Mouse (Mus musculus): ENCODE data around the gene 9530053A07Rik. TPM values are rescaled to one million over a fixed set of nuclear protein-coding genes. Genes with fewer than 3 reads are reported as not detected.
A peak's percentile ranks its signal among the peaks of the same experiment; 100 is the strongest.

9530053A07Rik gene
- polyA plus RNA-seq, 1 experiment from 2014 or later, result 0.77 TPM

DNA sequence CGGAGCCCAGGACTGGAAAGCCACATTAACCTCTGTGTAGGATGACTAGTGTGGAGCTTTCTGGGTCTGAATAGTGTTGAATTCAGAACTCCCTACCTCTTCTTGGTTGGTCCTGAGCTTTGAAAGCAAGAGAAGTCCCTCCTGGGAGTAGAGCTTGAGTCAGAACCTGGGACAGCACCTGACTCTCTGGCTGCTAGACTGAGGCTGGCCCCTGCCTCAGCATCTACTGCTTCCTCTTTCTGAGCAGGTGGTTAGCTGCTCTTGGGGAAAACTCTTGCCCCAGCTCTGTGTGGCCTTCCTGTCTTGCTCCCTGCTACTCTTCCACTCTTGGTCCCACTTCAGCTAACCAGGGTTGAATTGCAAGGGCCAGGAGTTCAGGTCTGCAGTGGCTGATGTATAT is 62.6 kb downstream of the 9530053A07Rik start:
- no peak for TF ChIP-seq CTCF (IDR thresholded peaks at IDR 0.05)
- ChIA-PET POLR2A (interaction anchor here (1.4 kb wide), 1 partner anchor 22 kb away, joined by 3 read pairs; the partner anchor contains the start of gene Fbl), CTCF (no interaction called here)
- in situ Hi-C loops (cut with MboI; ENCODE audit: low pct_unique_long_range_greater_than_20kb), result no loop called here
- no peak for DNase-seq (ENCODE audit: low read depth, low spot score)
- no peak for ATAC-seq
- H3K27me3 ChIP-seq, result no peaks in the 10 kb centered on the region

DNA sequence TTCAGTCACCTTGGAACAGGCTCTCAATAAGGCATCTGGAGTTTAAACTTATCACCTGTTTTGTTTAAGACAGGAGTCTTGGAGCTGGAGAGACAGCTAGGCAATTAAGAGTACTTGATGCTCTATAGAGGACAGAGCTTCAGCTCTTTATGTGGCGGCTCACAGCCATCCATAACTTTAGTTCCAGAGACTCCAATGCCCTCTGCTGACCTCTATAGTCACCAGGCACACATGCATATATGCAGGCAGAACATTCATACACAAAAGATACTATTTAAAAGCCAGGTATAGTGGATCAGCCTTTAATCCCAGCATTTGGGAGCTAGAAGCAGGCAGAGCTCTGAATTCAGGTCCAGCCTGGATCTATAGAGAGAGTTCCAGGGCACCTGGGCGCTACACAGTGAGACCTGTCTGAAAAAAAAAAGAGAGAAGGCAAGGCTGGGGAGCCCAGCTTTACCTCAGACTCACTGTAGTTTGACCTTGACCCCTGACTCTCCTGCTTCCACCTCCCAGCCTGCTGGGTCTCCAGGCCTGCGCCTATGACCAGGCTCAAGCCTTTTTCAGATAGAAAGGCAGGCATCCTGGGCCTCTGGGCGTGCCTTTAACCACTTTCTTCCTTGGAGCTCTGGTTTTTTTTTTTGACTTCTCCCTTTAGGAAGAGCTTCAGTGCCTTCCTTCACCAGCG is 66.3 kb downstream of the 9530053A07Rik start:
- CTCF ChIA-PET, result interaction anchor here (1.2 to 2.1 kb wide), 3 partner anchors 11 to 28 kb away, joined by 3 to 6 read pairs (median 3); no protein-coding TSS in a partner anchor
- POLR2A ChIA-PET, result no interaction called here
- DNase-seq (ENCODE audit: low read depth, low spot score) (no peak), ATAC-seq (no peak)
- in situ Hi-C loops (cut with MboI; ENCODE audit: low pct_unique_long_range_greater_than_20kb), result no loop called here
- TF ChIP-seq CTCF (IDR thresholded peaks at IDR 0.05), result no peak
- H3K27me3 ChIP-seq, result no peaks in the 10 kb centered on the region

DNA sequence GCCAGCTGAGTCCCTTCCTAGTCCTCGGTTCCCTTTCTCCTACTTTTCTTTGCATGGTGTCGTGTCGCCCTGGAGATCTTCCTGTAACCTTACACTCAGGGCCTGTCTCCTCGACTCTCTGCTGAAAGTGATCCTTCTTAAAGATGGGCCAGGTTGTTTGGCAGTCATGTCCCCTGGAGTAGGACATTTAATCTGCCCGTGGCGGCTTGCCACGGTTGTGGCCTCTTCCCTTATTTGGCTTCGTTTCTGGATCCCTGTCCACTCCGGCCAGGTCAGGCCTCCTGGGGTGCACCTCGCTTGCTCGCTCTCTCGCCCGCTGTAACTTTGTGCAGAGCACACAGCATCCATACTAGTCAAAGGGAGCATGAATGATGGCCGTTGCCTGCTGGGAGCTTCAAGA is 67.3 kb downstream of the 9530053A07Rik start:
- TF ChIP-seq CTCF (IDR thresholded peaks at IDR 0.05), result no peak
- in situ Hi-C loops (cut with MboI; ENCODE audit: low pct_unique_long_range_greater_than_20kb), result no loop called here
- H3K27me3 ChIP-seq, result no peaks in the 10 kb centered on the region
- no peak for ATAC-seq
- POLR2A ChIA-PET, result no interaction called here
- DNase-seq (ENCODE audit: low read depth, low spot score), result no peak
- CTCF ChIA-PET, result interaction anchor here (1.3 kb wide), 1 partner anchor 29 kb away, joined by 3 read pairs; no protein-coding TSS in a partner anchor

DNA sequence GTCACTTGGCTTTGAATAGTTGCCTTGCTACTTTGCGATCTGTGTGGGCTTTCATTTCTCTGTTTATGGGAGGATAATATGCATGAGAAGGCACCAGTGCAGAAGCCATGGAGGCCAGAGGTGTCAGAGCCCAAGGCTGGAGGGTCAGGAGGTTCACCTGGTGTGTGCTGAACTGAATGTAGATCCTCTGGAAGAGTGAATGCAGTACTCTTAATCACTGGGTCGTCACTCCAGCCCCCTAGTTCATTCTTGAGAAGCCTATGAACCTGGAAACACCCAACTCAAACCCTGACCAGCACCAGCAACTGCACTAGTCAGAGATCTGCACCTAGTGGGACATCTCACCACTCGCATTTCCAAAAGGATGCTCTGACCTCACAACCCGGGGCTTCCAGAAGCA is 69.8 kb downstream of the 9530053A07Rik start:
- CTCF ChIA-PET, result no interaction called here
- POLR2A ChIA-PET, result no interaction called here

DNA sequence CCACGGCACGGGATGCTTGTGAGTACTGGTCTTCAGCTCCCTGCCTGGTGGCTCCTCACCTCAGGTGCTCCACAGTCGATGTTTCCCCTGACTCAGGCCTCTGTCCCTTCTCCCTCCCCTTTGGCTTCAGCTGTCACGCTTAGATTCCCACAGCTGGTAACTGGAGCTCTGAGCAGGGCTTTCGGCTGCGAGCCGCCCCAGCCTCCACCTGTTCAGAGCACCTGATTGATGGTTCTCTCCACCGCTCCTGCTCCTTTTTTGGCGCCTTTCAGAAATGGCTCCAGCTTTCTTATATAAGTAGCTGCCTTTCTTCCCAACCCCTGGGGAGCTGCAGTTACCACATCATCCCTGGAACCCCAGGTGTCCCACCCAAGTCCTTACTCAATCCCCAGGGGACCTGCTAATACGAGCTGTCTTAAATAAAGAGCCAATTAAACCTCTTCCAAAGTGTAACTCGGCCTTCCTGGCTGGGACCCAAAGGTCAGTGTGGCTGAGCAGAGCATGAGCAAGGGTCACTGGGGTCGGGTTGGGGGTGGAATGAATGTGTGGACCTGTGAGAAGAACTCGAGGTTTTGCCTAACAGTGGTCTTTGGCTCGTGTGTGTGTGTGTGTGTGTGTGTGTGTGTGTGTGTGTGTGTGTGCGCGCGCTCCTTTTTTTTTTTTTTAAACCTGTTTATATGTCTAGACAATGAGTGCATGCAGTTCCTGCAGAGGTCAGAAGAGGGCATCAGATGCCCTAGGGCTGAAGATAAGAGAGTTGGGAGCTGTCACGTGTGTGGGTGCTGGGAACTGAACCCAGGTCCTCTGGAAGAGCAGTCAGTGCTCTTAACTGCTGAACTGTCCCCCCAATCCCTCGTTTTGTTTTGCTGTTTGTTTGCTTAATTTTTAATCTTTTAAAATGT is 74.2 kb downstream of the 9530053A07Rik start:
- in situ Hi-C loops (cut with MboI; ENCODE audit: low pct_unique_long_range_greater_than_20kb), result no loop called here
- ChIA-PET CTCF (interaction anchor here (1.3 kb wide), 1 partner anchor 96 kb away, joined by 3 read pairs; no protein-coding TSS in a partner anchor), POLR2A (no interaction called here)
- H3K27me3 ChIP-seq, result no peaks in the 10 kb centered on the region
- DNase-seq (ENCODE audit: low read depth, low spot score) (no peak), ATAC-seq (peak; percentile 57)
- TF ChIP-seq CTCF (IDR thresholded peaks at IDR 0.05), result no peak

More for the DNA sequence above, 69.8 kb downstream of the 9530053A07Rik start:
- in situ Hi-C loops (cut with MboI; ENCODE audit: low pct_unique_long_range_greater_than_20kb), result no loop called here
- ATAC-seq (no peak), DNase-seq (ENCODE audit: low read depth, low spot score) (no peak)
- no peaks in the 10 kb centered on the region for H3K27me3 ChIP-seq
- TF ChIP-seq CTCF (IDR thresholded peaks at IDR 0.05), result no peak

DNA sequence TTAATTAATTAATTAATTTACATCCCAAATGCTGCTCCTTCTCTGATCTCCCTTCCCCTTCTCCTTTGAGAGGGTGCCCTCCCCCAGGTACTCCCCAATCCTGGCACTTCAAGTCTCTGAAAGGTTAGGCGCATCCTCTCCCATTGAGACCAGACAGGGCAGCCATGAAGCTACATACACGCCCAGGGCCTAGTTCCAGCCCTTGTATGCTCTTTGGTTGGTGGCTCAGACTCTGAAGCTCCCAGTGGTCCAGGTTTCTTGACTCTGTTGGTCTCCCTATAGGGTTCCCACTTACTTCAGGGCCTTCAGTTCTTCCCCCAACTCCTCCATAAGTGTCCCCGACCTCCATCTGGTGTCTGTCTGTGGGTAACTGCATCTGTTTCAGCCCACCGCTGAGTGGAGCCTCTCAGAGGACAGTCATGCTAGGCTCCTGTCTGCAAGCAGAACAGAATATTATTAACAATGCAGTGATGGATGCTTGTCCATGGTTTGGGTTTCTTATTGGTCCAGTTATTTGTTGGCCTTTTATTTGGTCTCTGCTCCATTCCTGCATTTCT is 76.9 kb downstream of the 9530053A07Rik start:
- ChIA-PET POLR2A (interaction anchor here (1.6 kb wide), 1 partner anchor 13 kb away, joined by 4 read pairs; no protein-coding TSS in a partner anchor), CTCF (interaction anchor here (2.0 kb wide), 1 partner anchor 11 kb away, joined by 6 read pairs; no protein-coding TSS in a partner anchor)
- no peak for DNase-seq (ENCODE audit: low read depth, low spot score)
- no peak for ATAC-seq
- H3K27me3 ChIP-seq, result no peaks in the 10 kb centered on the region
- TF ChIP-seq CTCF (IDR thresholded peaks at IDR 0.05), result peak; percentile 6
- in situ Hi-C loops (cut with MboI; ENCODE audit: low pct_unique_long_range_greater_than_20kb), result loop anchor here (5.0 kb wide), 1 partner anchor 59 kb away; no protein-coding TSS in a partner anchor

DNA sequence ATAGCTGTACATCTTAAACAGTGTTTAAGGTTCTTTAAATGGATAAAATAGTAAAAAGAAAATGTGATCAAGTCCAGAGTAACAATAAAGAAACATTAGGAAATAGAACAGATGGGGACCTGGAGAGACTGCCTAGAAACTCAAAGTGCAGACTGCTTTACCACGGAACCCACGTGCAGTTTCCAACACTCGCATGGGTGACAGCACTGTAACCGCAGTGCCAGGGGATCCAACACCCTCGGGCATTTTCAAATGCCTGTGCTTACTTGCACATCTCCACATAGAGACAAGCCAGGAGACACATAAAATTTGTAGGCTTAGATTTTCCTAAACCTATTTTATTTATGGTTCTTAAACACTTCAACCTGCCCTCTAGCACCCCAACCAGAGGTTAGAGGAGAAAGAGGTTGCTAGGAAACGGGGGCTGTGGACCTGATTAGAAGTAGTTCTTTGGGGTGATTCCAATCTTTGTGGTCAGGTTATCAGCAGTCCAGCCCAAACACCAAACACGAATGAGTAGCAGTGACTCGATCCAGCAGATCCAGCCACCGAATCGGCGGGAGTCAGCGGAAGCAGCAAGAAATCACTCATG is 79.2 kb downstream of the 9530053A07Rik start:
- no peaks in the 10 kb centered on the region for H3K27me3 ChIP-seq
- ChIA-PET POLR2A (no interaction called here), CTCF (interaction anchor here (0.8 kb wide), 1 partner anchor 60 kb away, joined by 3 read pairs; no protein-coding TSS in a partner anchor)
- ATAC-seq, result no peak
- no peak for TF ChIP-seq CTCF (IDR thresholded peaks at IDR 0.05)
- in situ Hi-C loops (cut with MboI; ENCODE audit: low pct_unique_long_range_greater_than_20kb), result loop anchor here (5.0 kb wide), 1 partner anchor 61 kb away; no protein-coding TSS in a partner anchor
- DNase-seq (ENCODE audit: low read depth, low spot score), result no peak

DNA sequence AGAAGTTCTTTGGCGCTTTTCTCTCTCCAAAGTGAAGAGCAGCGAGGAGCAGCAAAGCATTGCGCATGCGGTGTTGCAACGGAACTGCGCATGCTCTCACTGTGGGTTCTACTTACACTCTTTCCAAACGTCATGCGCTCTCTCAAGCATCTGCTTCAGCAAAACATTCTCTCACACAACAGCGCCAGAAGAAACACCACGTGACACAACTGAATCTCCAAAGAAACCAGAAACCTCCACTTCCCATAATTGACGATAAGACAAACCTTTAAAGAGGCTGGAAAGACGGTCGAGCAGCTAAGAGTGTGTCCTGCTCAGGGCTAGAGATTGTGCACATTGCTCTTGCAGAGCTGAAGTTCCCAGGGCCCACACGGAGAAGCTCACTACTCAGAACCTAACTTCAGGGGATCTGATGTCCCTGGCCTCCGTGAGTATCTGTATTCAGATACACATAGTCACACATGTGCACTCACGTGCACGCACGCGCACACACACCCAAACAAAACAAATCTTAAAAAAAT is 79.8 kb downstream of the 9530053A07Rik start:
- ATAC-seq, result no peak
- CTCF ChIA-PET, result no interaction called here
- in situ Hi-C loops (cut with MboI; ENCODE audit: low pct_unique_long_range_greater_than_20kb), result loop anchor here (5.0 kb wide), 1 partner anchor 62 kb away; no protein-coding TSS in a partner anchor
- TF ChIP-seq CTCF (IDR thresholded peaks at IDR 0.05), result no peak
- POLR2A ChIA-PET, result no interaction called here
- DNase-seq (ENCODE audit: low read depth, low spot score), result no peak
- no peaks in the 10 kb centered on the region for H3K27me3 ChIP-seq

DNA sequence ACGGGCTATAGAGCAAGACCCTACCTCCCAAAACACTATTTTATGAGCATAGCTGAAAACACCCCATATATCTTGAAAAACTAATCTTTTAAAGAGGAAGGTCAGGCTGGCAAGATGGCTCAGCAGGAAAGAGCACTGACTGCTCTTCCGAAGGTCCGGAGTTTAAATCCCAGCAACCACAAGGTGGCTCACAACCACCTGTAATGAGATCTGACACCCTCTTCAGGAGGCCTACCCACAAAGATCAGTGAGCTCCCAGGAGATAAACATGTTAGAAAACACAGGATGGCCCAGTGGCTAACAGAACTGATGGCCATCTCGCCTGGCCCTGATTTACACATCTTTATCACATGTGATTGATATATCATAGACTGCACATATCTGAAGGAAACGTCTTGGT is 81.5 kb downstream of the 9530053A07Rik start:
- H3K27me3 ChIP-seq, result no peaks in the 10 kb centered on the region

DNA sequence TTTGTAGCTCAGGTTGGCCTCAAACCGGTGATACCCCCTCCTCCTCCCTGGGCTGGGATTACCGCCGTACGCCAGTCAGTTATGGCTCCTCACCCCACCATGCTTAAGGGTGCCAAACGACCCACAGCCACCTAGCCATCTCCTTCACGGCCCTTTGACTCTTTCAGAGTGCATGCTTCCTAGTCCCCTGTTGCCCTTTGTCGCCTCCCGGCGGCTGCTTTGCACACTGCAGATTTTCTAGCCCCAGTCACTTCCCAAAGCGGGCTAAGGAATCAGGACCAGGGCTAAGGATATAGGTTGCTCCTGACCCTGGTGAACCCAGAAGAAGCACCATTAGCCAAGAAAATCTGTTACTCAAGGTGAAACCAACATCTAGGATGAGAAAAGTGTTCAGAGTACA is 84.9 kb downstream of the 9530053A07Rik start:
- ATAC-seq, result no peak
- ChIA-PET CTCF (interaction anchor here (1.0 to 1.7 kb wide), 5 partner anchors 18 to 66 kb away, joined by 3 to 9 read pairs (median 3); partner anchors contain the start of gene Fbl), POLR2A (no interaction called here)
- DNase-seq (ENCODE audit: low read depth, low spot score), result no peak
- H3K27me3 ChIP-seq, result no peaks in the 10 kb centered on the region
- TF ChIP-seq CTCF (IDR thresholded peaks at IDR 0.05), result peak; percentile 83
- in situ Hi-C loops (cut with MboI; ENCODE audit: low pct_unique_long_range_greater_than_20kb), result no loop called here

More for the DNA sequence above, 81.5 kb downstream of the 9530053A07Rik start:
- ChIA-PET CTCF (interaction anchor here (1.7 kb wide), 1 partner anchor 20 kb away, joined by 3 read pairs; no protein-coding TSS in a partner anchor), POLR2A (interaction anchor here (0.6 kb wide), 1 partner anchor 84 kb away, joined by 3 read pairs; no protein-coding TSS in a partner anchor)
- TF ChIP-seq CTCF (IDR thresholded peaks at IDR 0.05), result peak; percentile 35
- no peak for ATAC-seq
- in situ Hi-C loops (cut with MboI; ENCODE audit: low pct_unique_long_range_greater_than_20kb), result no loop called here
- DNase-seq (ENCODE audit: low read depth, low spot score), result no peak

Other genes starting within 250 kb of the 9530053A07Rik start
- 8.1 TPM for gene Zfp974, start 200.0 kb upstream of the 9530053A07Rik start, polyA plus RNA-seq (2021)
- gene Zfp780b, start 150.3 kb upstream of the 9530053A07Rik start, polyA plus RNA-seq (2021), result 9.2 TPM
- 3.0 TPM for gene Zfp850, start 115.4 kb upstream of the 9530053A07Rik start, polyA plus RNA-seq (2021)
- gene Psmc4, start 79.4 kb upstream of the 9530053A07Rik start, polyA plus RNA-seq (2021), result 176 TPM
- gene Fcgbp, start 58.2 kb upstream of the 9530053A07Rik start, polyA plus RNA-seq (2021), result 1.6 TPM
- 134 TPM for gene Fbl, start 40.2 kb downstream of the 9530053A07Rik start, polyA plus RNA-seq (2021)
- gene Dyrk1b, start 50.0 kb downstream of the 9530053A07Rik start, polyA plus RNA-seq (2021), result 26.5 TPM
- 25.4 TPM for gene Eid2, start 138.4 kb downstream of the 9530053A07Rik start, polyA plus RNA-seq (2021)
- 11.7 TPM for gene Eid2b, start 148.3 kb downstream of the 9530053A07Rik start, polyA plus RNA-seq (2021)
- not detected for gene Selenov, start 161.7 kb downstream of the 9530053A07Rik start, polyA plus RNA-seq (2021)
- 0.35 TPM for gene Dll3, start 172.8 kb downstream of the 9530053A07Rik start, polyA plus RNA-seq (2021)
- gene Timm50, start 182.6 kb downstream of the 9530053A07Rik start, polyA plus RNA-seq (2021), result 61.7 TPM
- gene Supt5, start 209.3 kb downstream of the 9530053A07Rik start, polyA plus RNA-seq (2021), result 127 TPM
- 713 TPM for gene Rps16, start 221.2 kb downstream of the 9530053A07Rik start, polyA plus RNA-seq (2021)
- gene Plekhg2, start 243.1 kb downstream of the 9530053A07Rik start, polyA plus RNA-seq (2021), result 45.3 TPM

Data from Patski (cell line).